Mouse (Mus musculus) stomach, postnatal 0 days (tissue): ENCODE measurements around the gene Msi2. TPM values are rescaled to one million over a fixed set of nuclear protein-coding genes. Genes with fewer than 3 reads are reported as not detected.

Experiments
- ATAC-seq: fragments of 200-750 bp; cut with Nextera tagmentation; 2 replicates; pipeline ENCODE4 v1.8.0; 2017; ENCODE audit not compliant: low FRiP score, low TSS enrichment
- DNase-seq: peaks from one replicate; pipeline ENCODE4 v3.0.0-alpha.2; 2016; ENCODE audit warnings: low spot score
- H3K27ac ChIP-seq: fragments of 300-500 bp; sonication (generic); replicated peaks from 2 replicates; pipeline ENCODE4 v1.5.1; 2014; ENCODE audit warnings: mild to moderate bottlenecking, control low read depth
- H3K27me3 ChIP-seq: fragments of 300-500 bp; sonication (generic); 2 replicates; pipeline ENCODE4 v1.6.1; 2014; ENCODE audit warnings: low read length; ENCODE audit not compliant: control insufficient read depth, insufficient read depth
- H3K36me3 ChIP-seq: fragments of 300-500 bp; sonication (generic); 2 replicates; pipeline ENCODE4 v1.6.1; 2014; ENCODE audit warnings: low read length, mixed read lengths; ENCODE audit not compliant: control insufficient read depth, insufficient read depth
- H3K4me1 ChIP-seq: fragments of 300-500 bp; sonication (generic); replicated peaks from 2 replicates; pipeline ENCODE4 v1.6.1; 2014; ENCODE audit warnings: antibody characterized with exemption; ENCODE audit not compliant: control insufficient read depth, insufficient read depth
- H3K4me2 ChIP-seq: fragments of 300-500 bp; sonication (generic); replicated peaks from 2 replicates; pipeline ENCODE4 v1.6.1; 2014; ENCODE audit warnings: low read depth, mild to moderate bottlenecking, control low read depth, moderate library complexity
- H3K4me3 ChIP-seq: fragments of 300-500 bp; sonication (generic); 2 replicates; pipeline ENCODE4 v1.5.1; 2014; ENCODE audit warnings: low read depth, low read length, control low read depth
- H3K9ac ChIP-seq: fragments of 300-500 bp; sonication (generic); 2 replicates; pipeline ENCODE4 v1.6.1; 2014; ENCODE audit warnings: mild to moderate bottlenecking, low read length, control low read depth, mixed read lengths
- H3K9me3 ChIP-seq: fragments of 300-500 bp; sonication (generic); 2 replicates; pipeline ENCODE4 v1.6.1; 2016; ENCODE audit warnings: low read length; ENCODE audit not compliant: control insufficient read depth
- CTCF ChIP-seq: IDR thresholded peaks from 2 replicates; pipeline ENCODE4 v1.5.1; 2016; ENCODE audit warnings: antibody characterized with exemption, low read depth, mild to moderate bottlenecking, moderate library complexity
- EP300 ChIP-seq: optimal IDR thresholded peaks from 2 replicates; pipeline ENCODE3; 2016; ENCODE audit warnings: antibody characterized with exemption
- whole genome bisulfite sequencing: fragments of 180-500 bp; shearing (Covaris S2); extraction: QIAGEN DNeasy Blood & Tissue Kit; methylation state at CpG from one replicate; pipeline ENCODE4 v1.1.7; 2014; 5-methylcytosine and 5-hydroxymethylcytosine counted together
- polyA plus RNA-seq: library from polyadenylated mRNA; unstranded; fragments of >200 nt; fragmentation: Nextera tagmentation; extraction: Ambion mirVana; gene quantifications from 2 replicates; pipeline ENCODE4 v1.2.1, GENCODE M21; 2015

The Msi2 gene
- polyA plus RNA-seq, 1 experiment from 2014 or later = 6.7 TPM

DNA sequence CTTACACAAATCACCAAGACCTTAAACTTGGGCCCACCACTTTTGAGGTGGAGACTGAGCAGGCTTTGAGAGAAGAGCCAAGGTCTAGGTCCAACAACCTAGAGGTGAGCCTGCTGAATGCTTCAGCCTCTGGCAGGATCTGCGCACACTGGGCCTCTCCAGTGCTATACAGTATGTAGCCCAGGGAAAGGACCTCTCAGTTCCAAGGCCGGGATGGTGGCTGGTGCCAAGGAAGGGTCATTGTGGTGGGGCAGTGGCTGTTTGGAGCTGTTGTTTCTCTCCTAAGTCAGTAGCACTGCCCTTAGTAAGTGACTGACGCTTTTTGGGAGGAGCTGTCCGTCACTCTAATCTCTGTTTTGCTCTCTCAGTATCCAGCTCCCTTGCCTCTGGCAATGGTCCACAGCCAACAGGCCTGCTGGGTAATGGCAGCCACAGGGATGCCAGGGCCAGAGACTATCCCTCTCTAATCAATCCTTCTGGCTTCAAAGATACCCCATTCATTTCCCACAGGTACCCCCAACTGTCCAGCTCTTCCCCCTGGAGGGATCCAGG is 243.3 kb downstream of the Msi2 start:
- DNase-seq = no peak
- Histone ChIP-seq H3K27me3 (no peaks in the 10 kb centered on the region), H3K4me2 (no peak overlapping the region), H3K27ac (no peak overlapping the region), H3K9ac (no peak overlapping the region), H3K4me3 (no peak overlapping the region), H3K4me1 (0 out of 2 replicates have a peak, but pooled peaks cover 3% of the 10 kb centered on the region), H3K9me3 (no peaks in the 10 kb centered on the region), H3K36me3 (no peaks in the 10 kb centered on the region; the same call in 1 of the 2 replicates)
- no peak for TF ChIP-seq CTCF
- TF ChIP-seq EP300 = no peak
- 72% methylated on average over 4 of the region's 4 CpGs for WGBS
- ATAC-seq = no peak

DNA sequence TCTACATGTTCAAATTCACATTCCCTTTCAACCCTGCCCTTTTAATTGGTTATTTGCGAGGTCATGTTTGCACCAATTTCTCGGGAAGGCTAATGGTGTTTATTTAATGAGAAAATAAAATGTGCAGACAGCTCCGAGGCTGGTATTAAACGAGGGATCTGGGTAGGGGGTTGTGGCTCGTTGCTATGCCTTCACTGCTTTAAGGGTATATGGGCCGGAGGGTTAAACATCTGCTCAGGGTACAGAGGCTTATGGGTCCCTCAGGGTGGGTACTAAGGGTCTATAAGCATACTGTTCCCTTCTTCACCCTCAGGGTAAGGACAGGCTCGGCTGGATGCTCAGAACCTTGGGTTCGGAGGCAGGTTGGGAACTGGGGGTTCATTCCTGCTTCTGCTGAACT is 245.6 kb downstream of the Msi2 start:
- ATAC-seq (no peak), DNase-seq (no peak)
- H3K4me3 ChIP-seq = no peak overlapping the region
- TF ChIP-seq EP300 = no peak
- TF ChIP-seq CTCF = no peak
- no peaks in the 10 kb centered on the region for H3K9me3 ChIP-seq
- H3K4me1 ChIP-seq = 0 out of 2 replicates have a peak, but pooled peaks cover 4% of the 10 kb centered on the region
- no peaks in the 10 kb centered on the region for H3K36me3 ChIP-seq
- no peak overlapping the region for H3K27ac ChIP-seq
- WGBS = 56% methylated on average over 8 of the region's 8 CpGs
- no peak overlapping the region for H3K4me2 ChIP-seq
- no peaks in the 10 kb centered on the region for H3K27me3 ChIP-seq
- H3K9ac ChIP-seq = no peak overlapping the region

DNA sequence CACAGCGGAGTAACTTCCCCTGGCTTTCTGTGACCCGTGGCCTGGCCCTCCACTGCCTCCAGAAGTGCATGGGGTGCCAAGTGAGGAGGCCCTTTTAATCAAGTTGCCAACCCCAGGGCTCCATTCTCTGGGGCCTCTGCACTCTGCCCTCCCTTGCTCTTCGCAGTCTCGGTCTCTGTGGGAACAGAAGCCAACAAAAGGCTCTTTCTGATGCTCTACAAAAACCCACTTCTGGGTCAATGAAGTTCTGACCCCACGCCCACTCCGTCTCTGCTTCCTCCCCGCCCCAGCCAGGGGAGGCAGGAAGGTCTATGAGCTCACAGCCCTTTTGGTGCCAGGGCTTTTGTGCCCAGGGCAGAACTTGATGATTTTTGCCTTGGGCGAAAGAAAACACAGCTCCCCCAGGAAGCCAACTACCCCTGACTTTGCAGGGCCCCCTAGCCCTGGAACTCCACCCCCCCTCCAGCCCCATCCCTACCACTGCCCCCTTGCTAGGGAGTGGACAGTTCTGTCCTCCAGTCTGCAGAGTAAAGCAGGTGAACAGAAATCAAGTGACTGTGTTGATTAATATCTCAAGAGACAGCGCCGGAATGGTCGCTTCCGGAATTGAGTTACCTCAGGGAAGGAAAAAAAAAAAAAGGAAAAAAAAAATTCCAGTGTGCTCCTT is 246.2 kb downstream of the Msi2 start:
- DNase-seq (no peak), ATAC-seq (no peak)
- no peaks in the 10 kb centered on the region for H3K9me3 ChIP-seq
- H3K36me3 ChIP-seq = no peaks in the 10 kb centered on the region
- TF ChIP-seq EP300 (no peak), CTCF (no peak)
- no peak overlapping the region for H3K27ac ChIP-seq
- no peak overlapping the region for H3K4me2 ChIP-seq
- no peaks in the 10 kb centered on the region for H3K27me3 ChIP-seq
- H3K4me1 ChIP-seq = 0 out of 2 replicates have a peak, but pooled peaks cover 6% of the 10 kb centered on the region
- 57% methylated on average over 12 of the region's 12 CpGs for WGBS
- H3K4me3 ChIP-seq = no peak overlapping the region
- no peak overlapping the region for H3K9ac ChIP-seq

DNA sequence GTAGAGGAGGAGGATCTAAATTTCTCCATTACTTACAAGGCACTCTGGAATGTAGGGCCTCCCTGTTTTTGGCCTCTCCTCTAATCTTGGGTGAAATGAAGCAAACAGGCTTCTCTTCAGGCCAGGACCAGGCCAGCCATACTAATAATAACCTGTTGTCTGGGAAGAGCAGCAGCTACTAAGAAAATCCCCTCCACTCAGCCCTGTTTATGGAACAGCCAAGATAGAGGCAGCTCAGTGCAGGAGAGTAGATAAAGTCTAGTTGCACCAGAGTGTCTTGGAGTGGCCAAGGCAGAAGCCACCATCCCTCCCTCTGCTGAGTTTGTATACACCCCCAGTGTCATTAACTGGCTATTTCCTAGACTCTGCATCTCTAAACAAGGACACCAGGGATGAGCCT is 247.7 kb downstream of the Msi2 start:
- TF ChIP-seq CTCF (no peak), EP300 (no peak)
- no peaks in the 10 kb centered on the region for H3K9me3 ChIP-seq
- no peak overlapping the region for H3K4me2 ChIP-seq
- no peaks in the 10 kb centered on the region for H3K36me3 ChIP-seq
- ATAC-seq (no peak), DNase-seq (no peak)
- H3K27ac ChIP-seq = no peak overlapping the region; the same call in 1 of the 2 replicates
- no peaks in the 10 kb centered on the region for H3K27me3 ChIP-seq
- H3K9ac ChIP-seq = no peak overlapping the region
- no peak overlapping the region for H3K4me3 ChIP-seq
- H3K4me1 ChIP-seq = 0 out of 2 replicates have a peak, but pooled peaks cover 6% of the 10 kb centered on the region

DNA sequence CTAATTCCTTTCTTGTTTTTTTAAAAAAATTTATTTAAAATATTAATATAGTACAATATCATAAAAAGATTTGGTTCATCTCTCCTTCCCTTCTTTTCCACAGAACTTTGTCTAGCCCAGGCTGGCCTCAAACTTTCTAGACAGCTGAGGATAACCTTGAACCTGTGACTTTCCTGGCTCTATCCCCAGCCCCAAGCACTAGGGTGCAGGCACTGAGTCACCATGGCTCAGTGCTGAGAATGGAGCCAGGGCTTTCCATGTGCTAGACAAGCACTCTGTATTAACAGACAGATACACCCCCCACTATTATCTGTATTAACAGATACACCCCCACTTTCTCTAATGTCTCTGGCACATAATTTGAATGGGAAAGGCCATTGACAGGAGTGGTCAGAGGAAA is 249.3 kb downstream of the Msi2 start:
- TF ChIP-seq EP300 = no peak
- TF ChIP-seq CTCF = no peak
- Histone ChIP-seq H3K27ac (no peak overlapping the region), H3K9ac (no peak overlapping the region), H3K9me3 (no peaks in the 10 kb centered on the region), H3K27me3 (no peaks in the 10 kb centered on the region), H3K4me1 (0 out of 2 replicates have a peak, but pooled peaks cover 6% of the 10 kb centered on the region), H3K4me3 (no peak overlapping the region), H3K36me3 (no peaks in the 10 kb centered on the region), H3K4me2 (no peak overlapping the region)
- DNase-seq = no peak
- ATAC-seq = no peak
